Mouse (Mus musculus) C2C12 (cell line): ENCODE results near the gene Ccdc32.

ENCODE experiments used
- CEBPB ChIP-seq: IDR thresholded peaks from one replicate; pipeline ENCODE4 v1.6.1; 2011; ENCODE audit warnings: low read depth, mild to moderate bottlenecking, control low read depth, moderate library complexity
- CTCF ChIP-seq: IDR thresholded peaks from one replicate; pipeline ENCODE4 v1.5.1; 2011; ENCODE audit not compliant: control insufficient read depth, insufficient read depth, insufficient read length

DNA sequence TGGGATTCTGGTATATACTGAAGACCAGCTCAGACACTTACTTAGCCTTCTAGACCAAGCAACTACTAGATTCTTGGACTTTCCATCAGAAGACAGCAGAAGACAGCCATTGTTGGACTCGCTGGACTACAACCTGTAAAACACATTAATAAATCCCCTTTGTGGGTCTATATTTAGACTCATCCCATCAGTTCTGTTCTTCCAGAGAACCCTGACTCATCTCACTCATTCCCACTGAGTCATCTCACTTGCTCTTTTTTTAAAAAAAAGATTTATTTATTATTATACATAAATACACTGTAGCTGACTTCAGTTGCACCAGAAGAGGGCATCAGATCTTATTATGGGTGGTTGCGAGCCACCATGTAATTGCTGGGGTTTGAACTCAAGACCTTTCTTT lies 19.8 kb downstream of the Ccdc32 start:
- TF ChIP-seq CEBPB = no peak
- no peak for TF ChIP-seq CTCF
